Comparison of ENCODE assay signal across 15 mouse cellular contexts in the genomic region with DNA sequence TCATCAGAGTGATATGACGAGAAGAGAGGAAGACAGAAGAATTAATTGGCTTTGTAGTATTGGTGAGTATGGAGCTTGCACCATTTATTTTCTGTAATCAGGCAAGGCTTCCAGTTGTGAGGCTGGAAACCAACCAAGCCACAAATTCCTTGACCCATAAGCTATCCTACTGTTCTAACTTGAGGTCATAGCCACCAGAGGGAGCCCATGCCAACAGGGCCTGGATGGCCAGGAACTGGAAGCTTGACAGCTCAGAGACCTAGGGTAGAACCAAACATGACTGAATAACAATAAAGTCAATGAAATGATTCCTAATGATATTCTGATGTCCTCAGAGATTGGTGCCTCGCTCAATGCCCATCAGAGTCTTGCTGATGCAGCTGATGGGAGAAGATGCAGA. TPM values are rescaled to one million over a fixed set of nuclear protein-coding genes. Genes with fewer than 3 reads are reported as not detected.
DNase-seq lines count a peak whose midpoint lies in the region; ATAC-seq and TF ChIP-seq lines count a peak whose summit lies in the region.
"Had no signal": no experiment of that assay in that cellular context is flagged by ENCODE, and none has a peak within 500 bp of the region (broad histone marks: within the 10 kb centered on the region; RNA-seq: fewer than 3 reads in every experiment).

No protein-coding gene starts in this region.

- ATAC-seq in heart, postnatal 0 days (ENCODE audit: insufficient read depth, low read depth), result no peak
- no peak for ATAC-seq in liver, embryonic 14.5 days (ENCODE audit: insufficient read depth)
- no peak for ATAC-seq in liver, embryonic 12.5 days
- ATAC-seq in cerebellum, adult (ENCODE audit: insufficient number of reproducible peaks, low FRiP score, low TSS enrichment), result no peak
- ATAC-seq: forebrain, embryonic 15.5 days had no signal

- H3K4me3 ChIP-seq in heart, postnatal 0 days (ENCODE audit: low read depth, low read length), result no peak overlapping the region
- H3K4me3 ChIP-seq in liver, embryonic 14.5 days (ENCODE audit: insufficient read depth in 1 of 2, low read depth in 2 of 2, low read length in 2 of 2), result no peak overlapping the region
- H3K4me3 ChIP-seq in liver, embryonic 12.5 days, result no peak overlapping the region
- H3K4me3 ChIP-seq: embryonic facial prominence, embryonic 12.5 days; forebrain, embryonic 15.5 days; heart, embryonic 15.5 days; megakaryocyte, embryonic 14.5 days had no signal

- no peaks in the 10 kb centered on the region for H3K9me3 ChIP-seq in heart, postnatal 0 days (replicated peaks; ENCODE audit: control insufficient read depth, low read length)
- H3K9me3 ChIP-seq in liver, embryonic 14.5 days (ENCODE audit: control insufficient read depth, low read length), result no peaks in the 10 kb centered on the region
- H3K9me3 ChIP-seq in liver, embryonic 12.5 days (replicated peaks), result no peaks in the 10 kb centered on the region
- H3K9me3 ChIP-seq: embryonic facial prominence, embryonic 12.5 days; forebrain, embryonic 15.5 days; heart, embryonic 15.5 days; megakaryocyte, embryonic 14.5 days had no signal

- H3K4me2 ChIP-seq in heart, postnatal 0 days (ENCODE audit: low read depth, low read length), result no peak overlapping the region
- H3K4me2 ChIP-seq in liver, embryonic 14.5 days (ENCODE audit: low read depth), result no peak overlapping the region
- no peak overlapping the region for H3K4me2 ChIP-seq in liver, embryonic 12.5 days
- H3K4me2 ChIP-seq: embryonic facial prominence, embryonic 12.5 days; forebrain, embryonic 15.5 days; heart, embryonic 15.5 days had no signal

- H3K9ac ChIP-seq in heart, postnatal 0 days (replicated peaks; ENCODE audit: low read depth, low read length), result no peak overlapping the region
- no peak overlapping the region for H3K9ac ChIP-seq in liver, embryonic 14.5 days (replicated peaks)
- H3K9ac ChIP-seq in liver, embryonic 12.5 days, result no peak overlapping the region
- H3K9ac ChIP-seq: embryonic facial prominence, embryonic 12.5 days; forebrain, embryonic 15.5 days; heart, embryonic 15.5 days had no signal

- intact Hi-C loops in heart, postnatal 25 days (cut with DNase I), result no loop called here

- H3K4me1 ChIP-seq in heart, postnatal 0 days (ENCODE audit: control insufficient read depth, insufficient read depth), result no peaks in the 10 kb centered on the region
- no peaks in the 10 kb centered on the region for H3K4me1 ChIP-seq in liver, embryonic 14.5 days (replicated peaks; ENCODE audit: control insufficient read depth in 2 of 2, insufficient read depth in 2 of 2, low read length in 1 of 2)
- no peaks in the 10 kb centered on the region for H3K4me1 ChIP-seq in liver, embryonic 12.5 days
- H3K4me1 ChIP-seq: embryonic facial prominence, embryonic 12.5 days; forebrain, embryonic 15.5 days; heart, embryonic 15.5 days; megakaryocyte, embryonic 14.5 days had no signal

- TF ChIP-seq EP300 in heart, postnatal 0 days (IDR thresholded peaks at IDR 0.05; ENCODE audit: low read depth), result no peak
- no peak for TF ChIP-seq EP300 in liver, embryonic 14.5 days (IDR thresholded peaks at IDR 0.05; ENCODE audit: low read depth)

- WGBS in heart, postnatal 0 days, result 70% methylated on average over 2 of the region's 2 CpGs
- 51% methylated on average over 2 of the region's 2 CpGs for WGBS in liver, embryonic 14.5 days (ENCODE audit: insufficient replicate concordance)
- WGBS in liver, embryonic 12.5 days (ENCODE audit: insufficient replicate concordance), result 53% methylated on average over 2 of the region's 2 CpGs

- peak; percentile 8; the same call in 1 of the 2 replicates for TF ChIP-seq CTCF in heart, postnatal 0 days (IDR thresholded peaks at IDR 0.05; ENCODE audit: low read depth)
- peak; percentile 47 for TF ChIP-seq CTCF in liver, embryonic 14.5 days (IDR thresholded peaks at IDR 0.05; ENCODE audit: low read depth)

- DNase-seq in heart, postnatal 0 days (ENCODE audit: low spot score), result no peak
- DNase-seq in heart, postnatal 25 days (ENCODE audit: low spot score), result no peak
- no peak for DNase-seq in liver, embryonic 14.5 days (ENCODE audit: low read depth in 3 of 3, low spot score in 3 of 3)
- peak; percentile 28 for DNase-seq in adrenal gland, postnatal 10 days
- peak; percentile 17 for DNase-seq in lung, postnatal 10 days
- DNase-seq in cerebellum, adult 11-12 months, result no peak
- DNase-seq: left cerebral cortex, postnatal 4 days; thymus, postnatal 36 days had no signal

- no peaks in the 10 kb centered on the region for H3K36me3 ChIP-seq in heart, postnatal 0 days (replicated peaks; ENCODE audit: control insufficient read depth, insufficient read depth, low read length)
- no peaks in the 10 kb centered on the region for H3K36me3 ChIP-seq in liver, embryonic 14.5 days (replicated peaks; ENCODE audit: control insufficient read depth, insufficient read depth, low read depth)
- H3K36me3 ChIP-seq in liver, embryonic 12.5 days, result no peaks in the 10 kb centered on the region
- H3K36me3 ChIP-seq: embryonic facial prominence, embryonic 12.5 days; forebrain, embryonic 15.5 days; heart, embryonic 15.5 days had no signal

- no peak overlapping the region for H3K27ac ChIP-seq in heart, postnatal 0 days (ENCODE audit: low read depth)
- no peak overlapping the region for H3K27ac ChIP-seq in liver, embryonic 14.5 days
- no peak overlapping the region for H3K27ac ChIP-seq in liver, embryonic 12.5 days
- H3K27ac ChIP-seq: embryonic facial prominence, embryonic 12.5 days; forebrain, embryonic 15.5 days; heart, embryonic 15.5 days had no signal

- H3K27me3 ChIP-seq in heart, postnatal 0 days (ENCODE audit: control insufficient read depth, insufficient read depth, low read length), result no peaks in the 10 kb centered on the region
- H3K27me3 ChIP-seq in liver, embryonic 14.5 days (ENCODE audit: control insufficient read depth, insufficient read depth, low read length), result no peaks in the 10 kb centered on the region
- H3K27me3 ChIP-seq in liver, embryonic 12.5 days (replicated peaks), result no peaks in the 10 kb centered on the region
- H3K27me3 ChIP-seq: embryonic facial prominence, embryonic 12.5 days; forebrain, embryonic 15.5 days; heart, embryonic 15.5 days; megakaryocyte, embryonic 14.5 days had no signal

RNA-seq across cellular contexts. Expression of a gene that starts 5.9 kb away (rescaled TPM):
- 0.19 TPM in 1 of 2 replicates, not detected in the other for total RNA-seq in heart, postnatal 0 days (2014; rRNA removed; ENCODE audit: low replicate concordance)
- polyA plus RNA-seq in heart, postnatal 0 days (2015; fragmentation: Nextera tagmentation; extraction: Ambion mirVana), result 0.04 TPM in 1 of 2 replicates, not detected in the other
- under 1 TPM; 0.10 to 0.20 TPM for total RNA-seq in heart, postnatal 25 days (2021)
- 0.10 and 0.11 TPM in 2 replicates for polyA plus RNA-seq in liver, embryonic 14.5 days (2012; rRNA removed)
- 0.04 TPM in 1 of 2 replicates, not detected in the other for polyA plus RNA-seq in liver, embryonic 14.5 days (2014; fragmentation: Nextera tagmentation; extraction: Ambion mirVana)
- polyA plus RNA-seq in liver, embryonic 12.5 days (2016; fragmentation: Nextera tagmentation; extraction: Ambion mirVana), result 0.06 TPM in 1 of 2 replicates, not detected in the other
- total RNA-seq in adrenal gland, postnatal 10 days (2021), result under 1 TPM; 0.18 to 0.21 TPM
- polyA plus RNA-seq: forebrain, embryonic 15.5 days; heart, embryonic 15.5 days; neural tube, embryonic 11.5 days had no signal

Comparison
In these comparisons a context has a peak if more than half of its experiments do, and no peak if none do; other contexts are left out.
1. DNase-seq: peak in adrenal gland, postnatal 10 days (single experiment) and lung, postnatal 10 days (single experiment); none in heart, postnatal 0 days (single experiment), heart, postnatal 25 days (single experiment), liver, embryonic 14.5 days (0 of 3) and cerebellum, adult 11-12 months (single experiment).